Mouse (Mus musculus): ENCODE measurements around the gene Mrs2. TPM values are rescaled to one million over a fixed set of nuclear protein-coding genes. Genes with fewer than 3 reads are reported as not detected.
A peak's percentile ranks its signal among the peaks of the same experiment; 100 is the strongest.

Gene Mrs2
- polyA plus RNA-seq, 1 experiment from 2014 or later = 26.6 TPM

DNA sequence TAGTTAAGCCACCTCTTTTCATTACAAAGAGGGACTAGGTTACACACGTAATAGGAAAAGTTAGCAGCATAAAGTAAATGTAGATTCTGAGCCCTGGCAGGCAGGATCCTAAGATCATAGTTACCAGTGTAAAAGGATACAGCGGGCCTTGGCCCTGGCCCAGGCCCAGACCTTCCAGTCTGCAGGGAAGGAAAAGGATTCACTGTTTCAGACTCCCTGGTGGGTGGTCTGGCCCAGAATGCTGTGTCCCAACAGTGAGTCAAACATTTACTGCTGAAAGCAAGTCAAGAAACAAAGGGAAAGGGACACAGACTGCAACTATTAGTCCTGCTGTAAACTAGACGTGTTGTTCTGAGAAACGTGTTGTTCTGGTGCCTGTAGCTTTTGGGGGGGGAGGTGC lies 74.6 kb downstream of the Mrs2 start:
- Histone ChIP-seq H3K9ac (no peak overlapping the region), H3K27ac (no peak overlapping the region), H3K4me1 (replicated peaks; ENCODE audit: control insufficient read depth, insufficient read depth, low read length) (peaks cover 4% of the 10 kb centered on the region; the same call in 1 of the 2 replicates), H3K4me3 (replicated peaks; ENCODE audit: low read length) (no peak overlapping the region), H3K9me3 (ENCODE audit: control insufficient read depth, low read length) (no peaks in the 10 kb centered on the region), H3K27me3 (ENCODE audit: control insufficient read depth, insufficient read depth, low read length) (no peaks in the 10 kb centered on the region), H3K36me3 (replicated peaks; ENCODE audit: control insufficient read depth, insufficient read depth) (no peaks in the 10 kb centered on the region), H3K4me2 (replicated peaks) (no peak overlapping the region)
- DNase-seq (ENCODE audit: low spot score) = peak; percentile 44
- ATAC-seq (ENCODE audit: low FRiP score) = peak; percentile 60; the same call in 1 of the 2 replicates
- WGBS = 19% methylated on average over 4 of the region's 4 CpGs

DNA sequence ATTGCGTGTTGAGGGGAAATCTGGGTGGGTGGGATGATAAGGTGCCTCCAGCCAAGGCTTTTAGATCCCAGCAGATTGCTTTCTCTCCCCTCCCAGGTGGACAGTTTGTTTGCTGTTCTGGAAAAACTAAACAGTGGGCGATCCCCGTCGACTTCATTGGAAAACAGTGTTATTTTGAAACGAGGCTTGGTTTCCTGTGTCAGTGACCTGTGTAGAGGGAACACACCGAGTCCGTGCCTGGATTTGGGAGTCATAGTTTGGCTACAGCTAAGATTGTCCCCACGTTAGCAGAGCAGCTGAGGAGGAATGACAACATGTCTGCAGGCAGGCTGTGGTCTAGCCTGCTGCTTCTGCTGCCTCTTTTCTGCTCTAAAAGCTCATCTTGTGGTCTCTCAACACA lies 76.9 kb downstream of the Mrs2 start:
- H3K4me3 ChIP-seq (replicated peaks; ENCODE audit: low read length) = no peak overlapping the region
- no peak overlapping the region for H3K27ac ChIP-seq
- ATAC-seq (ENCODE audit: low FRiP score) (no peak), DNase-seq (ENCODE audit: low spot score) (no peak)
- H3K4me1 ChIP-seq (replicated peaks; ENCODE audit: control insufficient read depth, insufficient read depth, low read length) = peaks cover 4% of the 10 kb centered on the region
- H3K9me3 ChIP-seq (ENCODE audit: control insufficient read depth, low read length) = no peaks in the 10 kb centered on the region
- H3K36me3 ChIP-seq (replicated peaks; ENCODE audit: control insufficient read depth, insufficient read depth) = no peaks in the 10 kb centered on the region
- no peaks in the 10 kb centered on the region for H3K27me3 ChIP-seq (ENCODE audit: control insufficient read depth, insufficient read depth, low read length)
- H3K4me2 ChIP-seq (replicated peaks) = no peak overlapping the region
- no peak overlapping the region for H3K9ac ChIP-seq
- WGBS = 84% methylated on average over 8 of the region's 8 CpGs

- no peak within 1 kb of the TSS for H3K9ac ChIP-seq
- H3K4me1 ChIP-seq (replicated peaks; ENCODE audit: control insufficient read depth, insufficient read depth, low read length) = peaks cover 10% of the 10 kb centered on the region
- H3K9me3 ChIP-seq (ENCODE audit: control insufficient read depth, low read length) = no peaks in the 10 kb centered on the region
- no peak within 1 kb of the TSS for H3K4me2 ChIP-seq (replicated peaks)
- ATAC-seq (ENCODE audit: low FRiP score) (no peak), DNase-seq (ENCODE audit: low spot score) (no peak)
- no peaks in the 10 kb centered on the region for H3K36me3 ChIP-seq (replicated peaks; ENCODE audit: control insufficient read depth, insufficient read depth)
- no peaks in the 10 kb centered on the region for H3K27me3 ChIP-seq (ENCODE audit: control insufficient read depth, insufficient read depth, low read length)
- no peak within 1 kb of the TSS for H3K4me3 ChIP-seq (replicated peaks; ENCODE audit: low read length)
- 52% methylated on average over 17 of the region's 17 CpGs for WGBS
- no peak within 1 kb of the TSS for H3K27ac ChIP-seq
Measured at GRCm38 (mm10) chr13:24942512-24943282, 77.5 kb downstream of the Mrs2 start, which contains the start of gene Gpld1. Gpld1 (plus strand) TSS chr13:24943152.

GRCm38 (mm10) chr13:24939472-24939871 lies 80.7 kb downstream of the Mrs2 start:
- DNase-seq (ENCODE audit: low spot score) = no peak
- H3K4me2 ChIP-seq (replicated peaks) = no peak overlapping the region

DNA sequence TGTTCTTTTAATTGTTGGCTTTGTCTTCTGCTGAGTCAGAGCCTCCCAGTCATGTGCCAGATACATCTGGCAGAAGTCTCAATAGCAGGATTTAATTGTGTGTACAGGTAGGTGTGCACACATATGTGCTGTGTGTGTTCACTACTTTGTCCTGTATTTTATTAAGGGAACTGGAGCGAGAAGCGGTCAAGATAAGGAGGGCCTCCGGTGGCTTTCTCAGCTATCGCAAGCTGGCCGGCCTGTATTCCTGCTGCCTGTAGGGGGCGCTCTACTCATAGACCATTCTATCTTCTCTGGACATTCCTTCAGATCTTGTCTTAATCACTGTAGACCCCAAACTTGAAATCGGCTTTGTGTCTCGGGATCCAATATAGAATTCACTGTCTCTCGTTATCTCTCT lies 81.5 kb downstream of the Mrs2 start:
- peak; percentile 77 for DNase-seq (ENCODE audit: low spot score)
- Histone ChIP-seq H3K4me2 (replicated peaks) (no peak overlapping the region), H3K27ac (no peak overlapping the region), H3K9me3 (ENCODE audit: control insufficient read depth, low read length) (no peaks in the 10 kb centered on the region), H3K4me3 (replicated peaks; ENCODE audit: low read length) (no peak overlapping the region), H3K36me3 (replicated peaks; ENCODE audit: control insufficient read depth, insufficient read depth) (no peaks in the 10 kb centered on the region), H3K9ac (no peak overlapping the region), H3K4me1 (replicated peaks; ENCODE audit: control insufficient read depth, insufficient read depth, low read length) (peaks cover 11% of the 10 kb centered on the region), H3K27me3 (ENCODE audit: control insufficient read depth, insufficient read depth, low read length) (no peaks in the 10 kb centered on the region)
- ATAC-seq (ENCODE audit: low FRiP score) = no peak
- 30% methylated on average over 9 of the region's 9 CpGs for WGBS

More at GRCm38 (mm10) chr13:24939472-24939871, 80.7 kb downstream of the Mrs2 start:
- no peak for ATAC-seq (ENCODE audit: low FRiP score)
- Histone ChIP-seq H3K27me3 (ENCODE audit: control insufficient read depth, insufficient read depth, low read length) (no peaks in the 10 kb centered on the region), H3K36me3 (replicated peaks; ENCODE audit: control insufficient read depth, insufficient read depth) (no peaks in the 10 kb centered on the region), H3K4me3 (replicated peaks; ENCODE audit: low read length) (no peak overlapping the region), H3K9me3 (ENCODE audit: control insufficient read depth, low read length) (no peaks in the 10 kb centered on the region), H3K27ac (no peak overlapping the region), H3K9ac (no peak overlapping the region), H3K4me1 (replicated peaks; ENCODE audit: control insufficient read depth, insufficient read depth, low read length) (peaks cover 11% of the 10 kb centered on the region)
- WGBS = 90% methylated on average over 9 of the region's 9 CpGs

- ATAC-seq (ENCODE audit: low FRiP score) (peak; percentile 38), DNase-seq (ENCODE audit: low spot score) (no peak)
- Histone ChIP-seq H3K9ac (peak overlapping the region; percentile 90), H3K9me3 (ENCODE audit: control insufficient read depth, low read length) (no peaks in the 10 kb centered on the region), H3K4me2 (replicated peaks) (peak overlapping the region; percentile 88), H3K27me3 (ENCODE audit: control insufficient read depth, insufficient read depth, low read length) (no peaks in the 10 kb centered on the region), H3K27ac (peak overlapping the region; percentile 85), H3K36me3 (replicated peaks; ENCODE audit: control insufficient read depth, insufficient read depth) (no peaks in the 10 kb centered on the region), H3K4me1 (replicated peaks; ENCODE audit: control insufficient read depth, insufficient read depth, low read length) (peaks cover 11% of the 10 kb centered on the region), H3K4me3 (replicated peaks; ENCODE audit: low read length) (peak overlapping the region; percentile 96)
- WGBS = 20% methylated on average over 12 of the region's 12 CpGs
Measured at GRCm38 (mm10) chr13:24937839-24938166, 82.4 kb downstream of the Mrs2 start.

Other genes with a start within 250 kb of the Mrs2 start
- 40.8 and 43.7 TPM in 2 replicates for gene BC005537, start 218.7 kb downstream of the Mrs2 start, polyA plus RNA-seq (2014; fragmentation: Nextera tagmentation; extraction: Ambion mirVana)
- gene Acot13, start 188.8 kb downstream of the Mrs2 start, polyA plus RNA-seq (2014; fragmentation: Nextera tagmentation; extraction: Ambion mirVana) = 55.6 and 59.9 TPM in 2 replicates
- gene Tdp2, start 188.7 kb downstream of the Mrs2 start, polyA plus RNA-seq (2014; fragmentation: Nextera tagmentation; extraction: Ambion mirVana) = 34.7 and 37.5 TPM in 2 replicates
- 5.5 and 8.0 TPM in 2 replicates for gene D130043K22Rik, start 175.2 kb downstream of the Mrs2 start, polyA plus RNA-seq (2014; fragmentation: Nextera tagmentation; extraction: Ambion mirVana)
- 15.8 and 16.5 TPM in 2 replicates for gene Aldh5a1, start 82.7 kb downstream of the Mrs2 start, polyA plus RNA-seq (2014; fragmentation: Nextera tagmentation; extraction: Ambion mirVana)
- 2.8 and 3.8 TPM in 2 replicates for gene Gpld1, start 77.2 kb downstream of the Mrs2 start, polyA plus RNA-seq (2014; fragmentation: Nextera tagmentation; extraction: Ambion mirVana)
- gene Dcdc2a, start 35.6 kb upstream of the Mrs2 start, polyA plus RNA-seq (2014; fragmentation: Nextera tagmentation; extraction: Ambion mirVana) = 3.9 TPM in 2 replicates